Mouse (Mus musculus) thymus, postnatal 14 days (tissue): ENCODE data around the gene Apba1.

ENCODE experiments used
- DNase-seq: peaks from one replicate; pipeline ENCODE4 v3.0.0; 2021

Apba1 gene

DNA sequence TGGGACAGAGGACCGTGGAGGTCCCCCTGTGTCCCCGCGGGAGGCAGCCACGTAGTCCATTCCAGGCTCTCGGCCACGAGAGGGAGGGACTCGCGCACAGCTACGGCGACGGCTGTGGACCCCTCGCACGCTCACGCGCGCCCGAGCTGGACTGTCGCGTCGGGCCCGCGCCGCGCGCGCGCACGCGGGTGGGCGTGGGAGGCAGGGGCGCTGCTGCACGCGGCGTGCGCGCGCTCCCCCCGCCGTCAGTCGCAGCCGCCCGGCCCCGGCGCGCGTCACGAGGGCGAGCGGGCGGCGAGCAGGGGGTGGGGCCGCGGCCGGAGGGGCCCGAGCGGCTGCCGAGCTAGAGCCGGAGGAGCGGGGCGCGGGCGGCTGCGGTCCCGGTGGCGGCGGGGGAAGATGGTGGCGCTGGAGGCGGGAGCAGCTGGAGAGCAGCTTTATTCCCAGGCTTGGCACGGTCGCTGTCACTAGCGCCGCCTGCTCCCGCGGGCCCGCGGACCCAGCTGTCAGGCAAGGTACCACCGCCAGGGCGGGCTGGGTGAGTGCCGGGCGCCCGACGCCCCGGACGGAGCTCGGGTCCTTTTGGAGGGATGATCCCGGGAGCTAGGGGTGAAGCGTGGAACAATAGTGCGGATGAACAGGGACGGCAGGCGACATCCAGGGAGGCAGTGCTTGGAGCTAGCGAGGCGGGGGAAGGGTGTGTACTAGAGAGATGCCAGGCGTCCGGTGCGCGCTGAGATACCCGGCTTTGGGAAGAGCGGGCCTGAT lies at the start of gene Apba1:
Gene Apba1 (plus strand): TSS at position 334 of the 768 bp plus-strand sequence.
- peak; percentile 67 for DNase-seq

DNA sequence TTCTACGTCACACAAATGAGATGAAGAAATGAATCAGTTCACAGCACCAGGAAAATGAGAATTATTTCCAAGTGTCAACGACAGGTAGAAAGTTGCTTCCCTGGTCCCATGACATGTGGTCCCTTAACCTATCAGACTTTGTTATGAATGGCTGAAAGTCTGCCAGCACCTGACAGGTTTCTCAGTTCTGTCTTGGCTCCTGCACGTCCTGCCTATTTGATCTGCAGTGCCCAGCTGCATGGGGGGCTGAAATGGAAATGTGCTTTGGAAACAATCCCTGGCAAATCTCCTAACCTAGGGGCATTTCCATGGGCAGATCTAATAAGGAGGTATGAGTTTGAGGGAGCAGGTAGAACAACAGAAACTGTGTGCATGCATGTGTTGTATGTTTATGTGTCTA lies 12.2 kb upstream of the Apba1 start:
- no peak for DNase-seq

DNA sequence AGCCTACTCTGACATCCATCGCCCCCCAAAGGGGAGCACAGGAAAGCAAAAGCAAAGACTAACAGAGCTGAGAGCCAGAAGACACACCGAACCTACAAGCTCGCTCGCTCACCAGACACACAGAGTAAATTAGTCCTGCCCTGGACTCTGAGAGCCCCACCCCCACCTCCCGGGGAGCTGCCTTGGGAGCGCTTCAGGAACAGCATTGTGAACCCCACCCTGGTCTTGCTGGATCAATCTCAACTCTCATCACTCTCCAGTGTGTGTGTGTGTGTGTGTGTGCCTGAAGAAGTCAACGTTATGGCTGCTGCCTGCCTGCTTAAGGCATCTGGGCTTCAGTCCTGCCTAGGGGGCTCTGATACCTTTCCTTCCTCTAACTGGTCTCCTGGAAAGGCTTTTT lies 1.7 kb upstream of the Apba1 start:
- no peak for DNase-seq

DNA sequence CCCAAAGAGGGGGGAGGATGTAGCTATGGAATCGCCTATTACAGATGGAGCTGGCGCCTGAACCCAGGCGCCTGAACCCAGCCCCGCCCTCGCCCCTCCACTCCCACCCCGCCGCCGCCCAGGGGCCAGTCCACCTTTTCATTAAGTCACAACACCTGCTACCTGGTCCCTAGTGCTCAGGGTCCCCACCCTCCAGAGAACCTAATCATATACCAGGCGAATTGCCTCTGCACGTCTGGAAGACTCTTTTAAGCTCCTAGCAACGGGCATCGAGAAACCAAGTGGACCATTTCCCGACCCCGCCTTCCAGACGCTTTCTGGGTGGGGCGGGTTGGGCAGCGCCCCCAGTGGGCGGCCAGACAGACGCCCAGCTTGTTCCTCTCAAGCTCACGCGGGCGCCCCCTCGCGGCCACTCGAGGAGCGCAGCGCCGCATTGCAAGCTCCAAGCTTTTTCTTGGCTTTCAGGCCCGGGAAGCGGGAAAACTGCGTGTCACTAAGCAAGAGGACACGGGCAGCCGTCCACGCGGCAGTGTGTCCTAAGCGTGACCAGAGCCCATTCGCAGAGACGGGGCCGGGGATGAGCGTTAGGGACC lies 630 bp upstream of the Apba1 start:
- DNase-seq: peak; percentile 84

DNA sequence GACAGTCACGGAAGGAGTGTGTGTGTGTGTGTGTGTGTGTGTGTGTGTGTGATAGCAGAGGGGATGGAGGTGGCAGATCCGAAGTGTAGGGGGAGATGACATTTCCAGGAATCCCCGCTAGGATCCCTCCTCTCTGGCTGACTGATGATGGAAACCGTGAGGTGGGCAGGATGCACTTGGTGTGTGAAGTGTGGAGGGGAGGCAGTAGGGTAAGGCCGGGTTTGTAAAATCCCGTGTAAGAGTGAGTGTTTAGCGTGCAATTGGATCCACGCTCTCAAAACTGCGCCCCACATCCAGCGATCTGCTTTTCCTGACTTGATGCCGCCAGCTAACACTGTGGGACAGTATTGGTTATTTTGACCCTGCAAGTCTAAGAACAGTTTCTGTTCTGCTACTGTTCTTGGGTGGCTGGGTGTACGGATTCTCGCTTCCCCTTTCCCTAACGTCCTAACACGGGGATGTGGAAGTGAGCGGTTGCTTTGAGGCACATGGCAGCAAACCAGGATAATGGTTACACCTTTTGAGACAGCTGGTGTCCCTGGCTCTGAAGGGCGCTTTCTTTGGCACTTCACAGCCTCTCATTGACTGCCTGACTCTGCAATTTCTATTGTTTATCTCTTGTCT lies 747 bp downstream of the Apba1 start:
- no peak for DNase-seq

DNA sequence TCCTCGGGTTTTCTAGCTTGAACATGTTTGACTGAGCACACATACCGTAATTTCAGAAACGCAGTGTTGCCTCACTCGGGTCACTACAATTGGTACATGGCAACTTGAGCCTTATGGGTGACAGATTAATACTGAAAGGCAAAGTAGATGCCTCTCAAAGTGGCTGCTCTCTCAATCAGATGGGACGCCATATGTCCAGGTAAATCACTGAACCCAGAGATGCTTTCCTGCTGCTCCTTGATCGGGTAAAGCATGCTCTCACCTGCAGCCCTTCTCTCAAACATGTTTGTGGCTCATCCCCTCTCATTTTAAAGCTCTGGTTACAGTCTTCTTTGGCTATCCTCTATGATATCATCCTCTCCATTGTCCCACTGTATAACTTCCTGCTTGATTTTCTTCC lies 4.7 kb downstream of the Apba1 start:
- DNase-seq: no peak

DNA sequence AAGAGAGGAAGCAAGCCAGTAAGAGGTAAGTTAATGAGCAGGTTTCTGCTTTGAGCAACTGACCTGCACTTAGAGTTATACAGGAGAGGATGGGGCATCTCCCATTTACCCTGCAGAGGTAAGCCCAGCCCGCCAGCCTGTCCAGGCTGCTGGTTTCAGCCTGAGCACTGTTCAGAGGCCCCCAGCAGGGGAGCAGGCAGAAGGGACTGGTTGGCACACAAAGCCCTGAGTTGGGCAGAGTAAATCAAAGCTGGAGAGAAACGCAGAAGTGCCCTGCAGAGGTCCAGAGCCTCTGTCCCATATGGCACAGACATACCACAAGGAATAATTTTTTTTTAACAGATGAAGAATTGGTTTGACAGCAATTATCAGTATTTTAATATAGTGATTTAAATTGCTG lies 5.4 kb downstream of the Apba1 start:
- DNase-seq: no peak

DNA sequence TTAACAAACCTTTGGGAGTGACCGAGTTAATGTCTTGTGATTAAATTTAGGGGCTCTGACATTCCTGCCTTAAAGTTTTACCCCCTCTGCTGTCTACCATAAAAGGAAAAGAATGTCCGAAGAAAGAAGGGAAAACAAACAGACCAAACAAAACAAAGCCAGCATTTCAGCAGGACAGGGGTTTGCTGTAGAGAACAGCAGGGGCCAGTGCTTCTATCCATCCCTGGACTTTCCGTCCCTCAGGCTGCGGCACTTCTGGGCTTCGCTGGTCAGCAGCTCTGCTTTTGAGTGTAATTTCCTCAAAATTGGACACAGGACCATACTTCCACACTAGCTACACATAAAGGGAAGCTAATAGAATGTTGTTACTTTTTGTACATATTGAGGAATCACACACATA lies 10.2 kb downstream of the Apba1 start:
- DNase-seq: no peak

DNA sequence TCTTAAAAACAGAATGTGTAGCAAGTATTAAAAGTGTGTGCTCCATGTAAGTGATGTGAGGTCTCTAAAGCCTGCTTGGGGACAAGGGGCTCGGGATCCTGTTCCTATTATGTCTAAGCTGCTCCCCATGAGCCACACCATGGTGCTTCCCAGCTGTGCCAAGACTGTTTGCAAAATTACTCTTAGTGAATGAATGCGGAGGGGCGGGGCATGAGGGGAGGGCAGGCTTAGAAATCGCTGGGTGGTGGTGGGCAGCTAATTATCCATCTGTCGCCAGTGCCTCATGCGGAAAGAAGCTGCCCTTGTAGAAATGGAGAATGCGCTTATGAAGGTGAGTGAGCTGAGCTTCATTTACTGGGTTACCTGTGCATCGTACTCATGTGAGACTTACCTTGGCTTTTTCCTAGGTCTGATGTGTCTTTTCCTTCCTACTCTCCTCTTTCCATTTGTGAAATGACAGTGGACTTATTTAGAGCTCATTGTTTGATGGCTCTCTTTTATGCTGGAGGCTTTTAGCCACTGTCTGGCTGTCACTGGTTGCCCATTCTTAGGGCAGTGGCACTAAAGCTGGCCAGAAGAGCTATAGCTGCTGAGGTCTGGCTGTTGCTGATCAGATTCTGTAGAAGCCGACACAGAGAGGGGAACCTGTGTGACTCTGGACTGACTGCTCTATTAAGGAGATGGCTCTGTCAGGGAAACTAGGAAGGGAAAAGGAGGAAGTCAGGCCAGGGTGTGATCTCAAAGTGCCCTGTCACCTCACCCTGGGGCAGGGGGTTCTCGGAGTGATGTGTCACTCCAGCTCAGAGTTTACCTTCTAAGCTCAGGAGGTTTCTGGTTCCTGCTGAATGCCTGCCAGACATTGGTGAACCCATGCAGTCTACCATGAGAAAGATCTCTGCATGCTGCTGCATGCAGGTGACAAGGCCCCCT lies 12.1 kb downstream of the Apba1 start:
- no peak for DNase-seq

DNA sequence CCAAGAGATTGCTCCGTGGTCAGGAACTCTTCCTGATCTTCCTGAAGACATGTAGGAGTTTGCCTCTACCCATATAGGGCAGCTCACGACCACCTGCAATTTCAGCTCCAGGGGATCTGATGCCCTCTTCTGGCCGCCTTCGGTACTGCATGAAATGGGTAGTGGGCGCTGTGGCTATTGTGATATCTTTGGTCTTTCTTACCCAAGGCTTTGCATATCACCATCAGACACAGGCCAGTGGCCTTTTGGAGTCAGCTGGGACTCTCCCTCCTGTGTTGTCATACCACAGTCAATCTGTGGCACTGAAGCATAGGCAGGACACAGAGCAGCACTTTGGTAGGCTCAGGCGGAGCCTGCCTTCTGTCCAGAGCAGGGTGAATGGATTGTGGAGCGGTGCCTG lies 13.3 kb downstream of the Apba1 start:
- peak; percentile 39 for DNase-seq

DNA sequence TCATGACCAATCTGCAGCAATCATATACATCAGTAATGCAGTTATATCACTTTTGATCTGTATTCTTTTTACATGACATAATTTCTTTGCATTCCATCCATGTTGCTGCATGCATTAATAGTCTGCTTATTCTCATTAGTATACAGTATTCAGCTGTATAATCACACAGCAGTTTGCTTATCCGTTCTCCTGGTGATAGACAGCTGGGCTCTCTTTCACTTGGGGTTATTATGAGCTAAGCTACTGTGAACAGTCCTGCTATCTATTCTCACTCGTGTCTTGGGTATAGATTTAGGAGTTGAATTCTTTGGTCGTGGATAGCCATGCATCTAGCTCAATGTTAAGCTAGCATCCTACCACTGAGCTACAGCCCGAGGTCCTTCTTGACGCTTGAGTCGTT lies 16.7 kb downstream of the Apba1 start:
- no peak for DNase-seq

DNA sequence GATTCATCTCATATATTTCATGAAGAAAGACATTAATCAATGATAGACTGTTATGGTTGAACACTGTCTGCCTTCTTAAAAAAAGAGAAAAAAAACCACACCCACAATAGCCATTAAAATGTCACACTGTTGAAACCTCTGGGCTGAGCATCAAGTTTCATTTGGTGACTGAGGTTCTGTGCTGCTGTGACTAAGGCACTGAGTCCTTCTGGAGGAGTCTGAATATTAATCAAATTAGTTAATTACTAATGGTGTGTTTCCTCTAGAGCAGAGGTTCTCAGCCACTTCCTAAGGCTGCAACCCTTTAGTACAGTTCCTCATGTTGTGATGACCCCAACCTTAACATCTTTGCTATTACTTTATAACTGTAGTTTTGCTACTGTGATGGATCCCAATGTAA lies 20.4 kb downstream of the Apba1 start:
- no peak for DNase-seq

DNA sequence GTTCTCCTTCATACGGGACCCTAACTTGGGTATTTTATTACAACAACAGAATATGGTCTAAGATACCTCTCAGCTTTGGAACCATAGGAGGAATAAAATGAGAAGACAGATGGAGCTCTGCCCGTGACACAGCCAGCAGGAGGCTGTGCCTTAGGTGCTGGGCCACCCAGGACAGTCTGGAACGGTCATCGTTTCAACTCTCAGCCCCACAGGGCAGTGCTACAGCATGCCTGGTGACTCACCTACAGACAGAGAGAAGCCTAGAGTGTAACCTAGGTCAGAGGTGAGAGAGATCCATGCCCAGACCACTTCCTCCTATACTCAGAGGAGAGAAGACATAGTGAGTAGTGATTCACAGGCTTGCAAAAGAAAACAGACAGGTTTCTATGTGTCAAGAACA lies 21.4 kb downstream of the Apba1 start:
- DNase-seq: no peak

DNA sequence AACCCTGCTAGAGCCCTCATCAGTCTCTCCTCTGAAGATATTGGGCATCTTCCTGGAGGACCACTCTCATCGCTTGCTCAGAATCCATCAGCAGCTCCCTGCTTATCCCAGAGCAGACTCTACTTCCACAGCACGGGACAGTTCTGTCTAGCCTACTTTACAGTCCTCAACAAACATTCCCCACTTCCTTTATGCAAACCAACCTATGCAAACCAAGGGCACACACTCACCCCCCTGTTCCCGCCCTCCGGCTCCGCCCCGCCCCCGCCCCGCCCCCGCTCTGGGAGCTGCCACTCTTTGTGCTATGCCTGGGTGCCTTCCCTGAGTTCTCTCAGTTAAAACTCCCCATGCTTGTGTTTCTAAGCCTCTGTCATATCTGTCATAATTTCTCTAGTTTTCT lies 23.3 kb downstream of the Apba1 start:
- no peak for DNase-seq

DNA sequence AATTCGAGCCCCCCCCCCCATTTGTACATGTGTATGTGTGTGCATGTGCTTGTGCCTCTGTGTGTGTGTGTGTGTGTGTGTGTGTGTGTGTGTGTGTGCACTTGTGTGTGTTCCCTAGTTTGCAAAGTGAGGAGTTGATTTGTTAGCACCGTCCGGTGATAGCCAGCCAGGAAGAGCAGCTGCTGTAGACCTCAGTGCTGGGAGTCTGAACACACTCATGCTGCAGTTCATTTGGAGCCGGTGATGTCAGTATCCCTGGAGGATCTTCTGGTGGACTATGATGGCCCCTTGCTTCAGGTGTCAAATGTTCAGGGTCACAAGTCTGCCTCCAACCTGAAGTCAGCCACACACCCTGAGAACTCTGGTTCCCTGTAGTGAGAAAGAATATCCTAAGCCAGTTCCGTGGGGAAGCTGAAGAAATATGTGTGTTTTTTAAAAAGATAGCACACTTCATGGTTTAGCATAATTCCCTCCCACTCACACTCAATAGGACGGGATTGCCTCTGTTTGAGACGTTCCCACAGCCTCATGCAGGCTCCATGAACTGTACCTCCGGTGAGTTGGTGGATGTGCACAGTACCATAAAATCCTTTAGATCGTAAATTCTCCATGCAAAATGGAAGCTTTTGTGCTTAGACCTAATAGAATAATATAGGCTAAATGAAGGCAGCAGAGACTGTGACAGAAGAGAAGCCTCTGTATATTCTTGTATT lies 29.9 kb downstream of the Apba1 start:
- no peak for DNase-seq

DNA sequence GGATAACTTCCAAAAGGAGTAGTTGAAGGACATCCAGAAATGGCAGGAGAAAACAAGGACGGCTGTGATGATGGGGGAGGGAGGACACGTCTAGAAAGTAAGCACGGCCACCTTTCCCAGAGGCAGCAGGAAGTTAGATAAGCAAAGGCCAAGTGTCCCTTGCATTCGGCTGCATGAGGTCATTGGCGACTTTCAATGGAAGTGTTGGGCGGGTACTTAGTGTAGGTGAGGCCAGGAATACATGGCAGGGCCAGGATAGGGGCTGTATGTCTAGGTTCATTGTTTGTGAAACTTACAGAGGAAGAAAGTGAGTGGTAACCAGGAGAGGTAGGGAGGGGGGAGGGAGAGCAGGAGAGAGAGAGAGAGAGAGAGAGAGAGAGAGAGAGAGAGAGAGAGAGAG lies 33.0 kb downstream of the Apba1 start:
- no peak for DNase-seq

DNA sequence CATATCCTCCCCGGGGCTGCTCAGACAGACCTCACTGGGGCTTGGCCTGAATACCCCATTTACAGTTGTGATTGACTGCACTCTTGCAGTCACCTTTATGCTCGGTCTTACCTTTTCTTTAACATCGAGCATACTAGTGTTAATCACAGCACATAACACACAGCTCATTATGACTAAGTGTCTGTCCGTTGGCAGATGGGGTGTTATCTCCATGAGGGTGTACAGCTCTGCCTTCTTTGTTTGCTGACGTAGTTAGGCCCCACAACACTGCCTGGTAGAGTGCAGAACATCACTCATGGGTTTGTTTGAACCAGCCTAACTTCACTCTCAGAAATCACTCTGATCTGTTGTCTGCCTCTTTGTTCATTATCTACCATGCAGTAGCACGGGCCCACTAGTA lies 33.9 kb downstream of the Apba1 start:
- DNase-seq: no peak

DNA sequence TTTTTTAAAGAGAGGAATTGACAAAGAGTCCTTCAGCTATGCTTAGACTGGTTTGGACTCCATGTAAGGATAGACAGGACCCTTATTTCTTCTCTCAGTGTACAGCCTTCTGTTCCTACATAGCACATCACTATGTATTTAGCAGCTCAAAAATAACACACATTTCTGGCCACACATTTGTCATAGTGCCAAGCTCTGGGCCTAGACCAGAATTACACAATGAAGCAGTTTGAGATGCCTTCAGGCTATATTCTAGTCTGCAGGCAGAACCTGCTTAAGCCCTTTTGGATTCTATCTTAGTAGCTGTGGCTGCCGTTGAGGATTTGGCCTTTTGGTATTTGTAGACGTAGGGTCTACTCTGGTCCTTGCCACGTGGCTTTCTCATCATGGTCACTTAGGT lies 35.8 kb downstream of the Apba1 start:
- DNase-seq: no peak

DNA sequence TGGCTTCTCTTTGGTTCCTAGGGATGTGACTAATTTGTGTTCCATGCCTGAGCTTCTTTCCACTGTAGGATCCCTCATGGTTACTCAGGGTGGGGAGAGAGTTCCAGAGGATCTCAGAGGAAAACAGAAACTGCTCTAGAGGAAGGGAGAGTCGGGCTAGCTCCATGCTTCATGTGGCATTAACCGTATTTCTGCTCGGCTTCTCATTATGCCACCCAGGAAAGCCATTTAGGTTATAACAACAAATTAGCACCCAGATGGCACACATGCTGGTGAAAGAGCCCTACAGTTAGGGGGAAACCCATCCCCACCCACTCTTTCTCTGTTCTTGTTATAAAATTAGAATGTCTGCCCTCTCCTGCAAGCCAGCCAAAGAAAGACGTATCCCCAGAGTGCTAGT lies 36.5 kb downstream of the Apba1 start:
- no peak for DNase-seq

DNA sequence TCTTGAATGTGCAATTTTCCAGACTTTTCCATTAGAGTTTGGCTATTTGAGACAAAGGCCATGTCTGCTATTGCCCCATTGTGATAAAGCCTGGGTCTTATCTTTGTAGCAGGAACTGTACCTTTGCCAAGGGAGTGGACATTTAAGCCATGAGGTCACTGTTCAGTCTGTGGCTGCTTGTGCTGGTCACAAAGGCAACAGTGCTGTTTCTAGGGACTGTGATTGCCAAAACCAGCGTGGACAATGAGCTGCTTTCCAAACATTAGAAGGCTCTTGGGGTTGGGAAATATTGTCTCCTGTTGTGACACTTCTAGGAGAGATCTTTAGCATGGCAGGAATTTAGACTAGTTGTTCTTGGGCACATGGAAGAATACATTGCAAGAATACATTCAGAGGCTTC lies 42.5 kb downstream of the Apba1 start:
- DNase-seq: no peak

DNA sequence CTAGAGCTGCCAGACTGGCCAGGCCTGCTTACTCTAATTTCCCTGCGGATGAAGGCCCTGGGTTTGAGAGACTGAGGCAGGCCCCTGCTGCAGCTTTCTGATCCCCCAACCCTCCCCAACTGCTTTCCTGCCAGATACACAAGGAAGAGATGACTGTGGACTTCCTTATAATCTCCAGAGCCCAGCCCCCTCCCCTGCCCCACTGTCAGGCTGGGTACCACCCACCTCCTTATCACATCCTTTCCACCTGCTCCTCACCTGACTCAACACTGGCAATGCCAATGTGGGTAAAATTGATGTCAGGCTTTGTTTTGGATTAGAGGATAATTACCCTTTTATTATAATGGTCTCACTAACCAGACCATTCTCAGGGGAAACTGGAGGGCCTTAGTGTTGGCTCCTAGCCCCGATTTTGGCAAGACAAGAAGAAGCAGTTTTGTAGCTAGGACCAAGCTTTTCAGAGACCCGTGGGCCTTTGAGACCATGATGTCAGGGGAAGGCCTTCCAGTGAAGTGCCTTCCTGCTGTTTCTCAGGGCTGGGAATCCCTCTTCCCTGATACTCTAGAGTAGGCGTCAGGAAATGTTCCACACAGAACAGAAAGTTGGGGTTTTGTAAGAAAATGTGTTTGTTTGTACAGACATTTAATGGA lies 44.7 kb downstream of the Apba1 start:
- DNase-seq: no peak

DNA sequence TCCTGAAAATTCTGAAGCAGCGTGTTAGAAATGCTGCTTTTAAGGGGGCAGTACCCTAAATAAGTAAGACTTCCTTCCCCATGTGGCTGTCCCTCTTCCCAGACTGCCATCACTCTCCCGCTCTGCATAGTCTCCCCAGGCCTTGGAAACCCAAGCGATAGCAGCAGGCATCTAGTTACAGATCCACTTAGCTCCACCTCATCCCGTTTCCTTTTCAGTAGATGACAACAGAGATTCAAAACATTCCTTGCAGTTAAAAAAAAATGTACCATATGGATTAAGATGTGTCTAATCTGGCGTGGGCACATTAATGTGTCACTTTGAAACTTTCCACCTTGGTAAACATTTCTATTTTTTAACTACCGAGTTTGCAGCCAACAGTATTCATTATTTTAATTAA lies 48.1 kb downstream of the Apba1 start:
- DNase-seq: no peak
